Mouse (Mus musculus) cortical plate, adult 2 months (tissue): ENCODE data around the gene Espn. TPM values are rescaled to one million over a fixed set of nuclear protein-coding genes. Genes with fewer than 3 reads are reported as not detected.

Experiments
- H3K27ac ChIP-seq: fragments of 200-500 bp; 2 replicates; pipeline ENCODE4 v1.5.1; 2012; ENCODE audit warnings: low read length, control low read depth, inconsistent platforms; ENCODE audit not compliant: insufficient read depth
- H3K4me1 ChIP-seq: fragments of 200-500 bp; 2 replicates; pipeline ENCODE4 v1.6.1; 2011; ENCODE audit warnings: low read length; ENCODE audit not compliant: control insufficient read depth, insufficient read depth
- H3K4me3 ChIP-seq: fragments of 200-500 bp; 2 replicates; pipeline ENCODE4 v1.5.1; 2011; ENCODE audit warnings: mild to moderate bottlenecking, low read length, control low read depth; ENCODE audit not compliant: insufficient read depth
- CTCF ChIP-seq: fragments of 200-500 bp; IDR thresholded peaks from 2 replicates; pipeline ENCODE4 v1.5.1; 2011; ENCODE audit warnings: mild to moderate bottlenecking, control low read depth, low read length; ENCODE audit not compliant: insufficient read depth; ENCODE audit errors: extremely low read depth
- POLR2A ChIP-seq: fragments of 200-500 bp; IDR thresholded peaks from 2 replicates; pipeline ENCODE4 v1.6.1; 2011; ENCODE audit warnings: mild to moderate bottlenecking, low read length, control low read depth; ENCODE audit not compliant: insufficient read depth; ENCODE audit errors: extremely low read depth
- polyA plus RNA-seq: library from polyadenylated mRNA; depleted of rRNA; stranded (reverse); fragments of >200 nt; gene quantifications from 2 replicates; pipeline ENCODE4 v1.2.3, GENCODE M21; 2012; rRNA removed

Gene Espn
- 1.8 and 2.6 TPM in 2 replicates for polyA plus RNA-seq

DNA sequence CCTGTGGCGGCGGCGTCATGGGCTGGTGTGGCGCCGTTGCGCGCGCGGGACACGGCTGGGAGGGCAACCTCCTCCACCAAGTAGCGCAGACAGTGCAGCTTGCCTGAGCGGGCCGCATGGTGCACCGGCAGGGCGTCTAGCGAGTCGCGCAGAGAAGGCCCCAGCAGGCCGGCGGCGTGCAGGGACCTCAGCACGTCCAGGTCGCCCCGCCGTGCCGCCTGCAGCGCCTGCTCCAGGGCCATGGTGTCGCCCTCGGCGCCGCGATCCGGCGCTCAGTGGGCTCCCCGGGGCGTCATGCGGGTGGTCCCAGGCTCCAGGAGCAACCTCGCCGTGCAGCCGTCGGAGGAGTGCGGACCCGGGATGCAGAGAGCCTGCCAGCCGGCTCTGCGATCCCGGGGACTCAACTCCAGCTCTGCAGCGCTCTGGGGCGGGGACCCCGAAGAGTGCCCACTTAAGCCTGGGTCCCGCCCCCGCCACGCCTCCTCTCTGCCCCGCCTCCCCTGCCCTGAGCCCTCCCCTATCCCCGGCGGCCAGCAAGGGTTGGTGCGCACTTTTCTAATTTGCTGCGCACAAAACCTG is at the start of gene Espn:
TSS of gene Espn (minus strand) at position 406 of the 579 bp plus-strand sequence.
- no peak within 1 kb of the TSS for H3K4me3 ChIP-seq
- H3K27ac ChIP-seq = no peak within 1 kb of the TSS
- no peak for TF ChIP-seq POLR2A
- TF ChIP-seq CTCF = no peak
- H3K4me1 ChIP-seq = no peaks in the 10 kb centered on the region

DNA sequence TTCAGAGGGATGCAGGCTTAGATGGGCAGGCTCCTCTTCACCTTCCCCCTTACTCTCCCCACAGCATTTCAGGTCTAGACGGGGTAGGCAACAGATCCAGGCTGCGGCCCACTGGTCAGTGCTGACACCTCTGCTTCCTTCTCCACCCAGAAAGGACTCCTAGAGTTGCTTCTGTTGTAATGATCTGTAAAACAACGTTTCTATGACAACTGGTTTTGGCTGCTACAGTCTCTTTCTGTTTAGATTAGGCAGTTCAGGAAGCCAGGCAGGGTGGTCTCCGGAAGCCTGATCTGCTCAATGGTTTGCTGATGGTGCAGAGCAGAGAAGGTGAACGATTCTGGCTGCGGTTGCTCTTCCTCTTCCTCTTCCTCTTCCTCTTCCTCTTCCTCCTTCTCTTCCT is 49.3 kb upstream of the Espn start:
- Histone ChIP-seq H3K4me1 (peaks cover 15% of the 10 kb centered on the region), H3K27ac (0 out of 2 replicates have a peak overlapping the region, but pooled peaks have one; percentile 22), H3K4me3 (no peak overlapping the region)
- no peak for TF ChIP-seq POLR2A
- TF ChIP-seq CTCF = no peak

GRCm38 (mm10) chr4:152199617-152200016 is 47.4 kb upstream of the Espn start:
- Histone ChIP-seq H3K4me1 (peaks cover 16% of the 10 kb centered on the region), H3K27ac (no peak overlapping the region), H3K4me3 (no peak overlapping the region)
- no peak for TF ChIP-seq CTCF
- no peak for TF ChIP-seq POLR2A

GRCm38 (mm10) chr4:152197545-152197944 is 45.4 kb upstream of the Espn start:
- no peak overlapping the region for H3K27ac ChIP-seq
- peaks cover 14% of the 10 kb centered on the region for H3K4me1 ChIP-seq
- H3K4me3 ChIP-seq = no peak overlapping the region
- TF ChIP-seq CTCF (no peak), POLR2A (no peak)

DNA sequence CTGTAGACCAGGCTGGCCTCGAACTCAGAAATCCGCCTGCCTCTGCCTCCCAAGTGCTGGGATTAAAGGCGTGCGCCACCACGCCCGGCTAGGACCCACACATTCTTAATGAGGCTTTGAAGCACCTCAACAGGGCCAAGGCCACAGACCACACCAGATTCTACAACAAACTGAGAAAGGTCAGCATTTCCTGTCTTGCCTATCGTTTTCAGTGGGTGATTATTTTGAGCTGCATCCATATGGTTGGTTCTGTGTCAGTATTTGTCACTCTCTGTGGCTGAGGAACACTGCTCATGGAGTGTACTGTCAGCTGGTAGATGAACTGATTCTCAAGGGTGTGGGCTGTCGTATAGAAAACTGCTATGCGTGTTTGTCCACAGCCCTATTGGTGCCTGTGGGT is 44.1 kb upstream of the Espn start:
- TF ChIP-seq CTCF = no peak
- no peak for TF ChIP-seq POLR2A
- peaks cover 5% of the 10 kb centered on the region for H3K4me1 ChIP-seq
- H3K4me3 ChIP-seq = no peak overlapping the region
- H3K27ac ChIP-seq = no peak overlapping the region

GRCm38 (mm10) chr4:152194476-152195175 is 42.5 kb upstream of the Espn start:
- H3K4me3 ChIP-seq = no peak overlapping the region
- H3K4me1 ChIP-seq = peaks cover 10% of the 10 kb centered on the region
- H3K27ac ChIP-seq = 0 out of 2 replicates have a peak overlapping the region, but pooled peaks have one; percentile 15
- TF ChIP-seq CTCF (no peak), POLR2A (no peak)

DNA sequence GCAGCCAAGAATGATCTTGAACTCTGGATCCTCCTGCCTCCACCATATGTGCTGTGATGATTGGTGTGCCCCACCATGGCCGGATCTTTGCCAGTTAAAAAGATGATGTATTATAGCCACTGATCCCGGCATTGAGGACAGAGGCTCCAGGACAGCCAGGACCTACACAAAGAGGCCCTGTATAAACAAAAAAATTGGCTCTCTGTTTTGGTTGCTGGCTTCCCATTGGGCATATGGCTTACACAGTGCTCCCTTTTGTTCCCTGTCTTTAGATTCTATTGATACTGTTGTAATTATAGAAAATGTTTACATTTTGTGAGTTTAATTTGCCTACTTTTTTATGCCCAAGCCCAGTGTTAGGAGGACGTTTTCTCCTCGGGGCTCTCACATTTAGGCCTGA is 40.4 kb upstream of the Espn start:
- peak overlapping the region; percentile 38; the same call in 1 of the 2 replicates for H3K27ac ChIP-seq
- no peak overlapping the region for H3K4me3 ChIP-seq
- H3K4me1 ChIP-seq = peaks cover 10% of the 10 kb centered on the region
- TF ChIP-seq CTCF (no peak), POLR2A (no peak)

GRCm38 (mm10) chr4:152190701-152191100 is 38.5 kb upstream of the Espn start:
- peak overlapping the region; percentile 78 for H3K27ac ChIP-seq
- no peak overlapping the region for H3K4me3 ChIP-seq
- H3K4me1 ChIP-seq = peaks cover 10% of the 10 kb centered on the region
- TF ChIP-seq CTCF (no peak), POLR2A (no peak)

GRCm38 (mm10) chr4:152190096-152190653 is 38.0 kb upstream of the Espn start:
- Histone ChIP-seq H3K4me1 (peaks cover 13% of the 10 kb centered on the region), H3K4me3 (no peak overlapping the region), H3K27ac (peak overlapping the region; percentile 78; the same call in 1 of the 2 replicates)
- TF ChIP-seq POLR2A (no peak), CTCF (no peak)
